Mouse (Mus musculus): ENCODE measurements around the gene Rnf186.

Rnf186 gene

GRCm38 (mm10) chr4:138966866-138967265 lies at the start of gene Rnf186:
Gene Rnf186, plus strand, starts transcription at chr4:138967112.
- no peak for DNase-seq (ENCODE audit: low spot score)

GRCm38 (mm10) chr4:138917282-138917681 lies 49.6 kb upstream of the Rnf186 start:
- no peak for DNase-seq (ENCODE audit: low spot score)

- no peak for DNase-seq (ENCODE audit: low spot score)
Observed at GRCm38 (mm10) chr4:138921254-138922130, 45.4 kb upstream of the Rnf186 start.

GRCm38 (mm10) chr4:138922131-138922459 lies 44.8 kb upstream of the Rnf186 start:
- peak; percentile 99 for DNase-seq (ENCODE audit: low spot score)

GRCm38 (mm10) chr4:138925561-138925960 lies 41.4 kb upstream of the Rnf186 start:
- no peak for DNase-seq (ENCODE audit: low spot score)

GRCm38 (mm10) chr4:138933862-138934261 lies 33.0 kb upstream of the Rnf186 start:
- no peak for DNase-seq (ENCODE audit: low spot score)

- DNase-seq (ENCODE audit: low spot score) = no peak
Observed at GRCm38 (mm10) chr4:138934456-138935145, 32.3 kb upstream of the Rnf186 start.

GRCm38 (mm10) chr4:138938495-138939269 lies 28.2 kb upstream of the Rnf186 start:
- no peak for DNase-seq (ENCODE audit: low spot score)

GRCm38 (mm10) chr4:138939481-138939880 lies 27.4 kb upstream of the Rnf186 start:
- DNase-seq (ENCODE audit: low spot score) = no peak

- no peak for DNase-seq (ENCODE audit: low spot score)
Observed at GRCm38 (mm10) chr4:138941401-138941800, 25.5 kb upstream of the Rnf186 start.

- no peak for DNase-seq (ENCODE audit: low spot score)
Observed at GRCm38 (mm10) chr4:138941966-138942365, 24.9 kb upstream of the Rnf186 start.

GRCm38 (mm10) chr4:138943730-138944129 lies 23.2 kb upstream of the Rnf186 start:
- DNase-seq (ENCODE audit: low spot score) = peak; percentile 66

GRCm38 (mm10) chr4:138948257-138948656 lies 18.7 kb upstream of the Rnf186 start:
- DNase-seq (ENCODE audit: low spot score) = no peak

GRCm38 (mm10) chr4:138958612-138959011 lies 8.3 kb upstream of the Rnf186 start:
- no peak for DNase-seq (ENCODE audit: low spot score)

- DNase-seq (ENCODE audit: low spot score) = no peak
Observed at GRCm38 (mm10) chr4:138959120-138959519, 7.8 kb upstream of the Rnf186 start.

GRCm38 (mm10) chr4:138959926-138960325 lies 7.0 kb upstream of the Rnf186 start:
- DNase-seq (ENCODE audit: low spot score) = no peak

GRCm38 (mm10) chr4:138962719-138963118 lies 4.2 kb upstream of the Rnf186 start:
- DNase-seq (ENCODE audit: low spot score) = no peak

GRCm38 (mm10) chr4:138965871-138966270 lies 1.0 kb upstream of the Rnf186 start:
- DNase-seq (ENCODE audit: low spot score) = no peak

GRCm38 (mm10) chr4:138967485-138967884 lies 573 bp downstream of the Rnf186 start:
- DNase-seq (ENCODE audit: low spot score) = no peak

- DNase-seq (ENCODE audit: low spot score) = no peak
Observed at GRCm38 (mm10) chr4:138968772-138969556, 2.1 kb downstream of the Rnf186 start.

- no peak for DNase-seq (ENCODE audit: low spot score)
Observed at GRCm38 (mm10) chr4:138969736-138970135, 2.8 kb downstream of the Rnf186 start.

GRCm38 (mm10) chr4:138971371-138971770 lies 4.5 kb downstream of the Rnf186 start:
- no peak for DNase-seq (ENCODE audit: low spot score)

All from ovary, postnatal 14 days (tissue).